Mouse (Mus musculus): Measurements from ENCODE around the gene C8g. TPM values are rescaled to one million over a fixed set of nuclear protein-coding genes. Genes with fewer than 3 reads are reported as not detected.

Gene C8g
- total and polyA plus RNA-seq, 3 experiments = 2.3 to 5.1 TPM; not detected in 1

DNA sequence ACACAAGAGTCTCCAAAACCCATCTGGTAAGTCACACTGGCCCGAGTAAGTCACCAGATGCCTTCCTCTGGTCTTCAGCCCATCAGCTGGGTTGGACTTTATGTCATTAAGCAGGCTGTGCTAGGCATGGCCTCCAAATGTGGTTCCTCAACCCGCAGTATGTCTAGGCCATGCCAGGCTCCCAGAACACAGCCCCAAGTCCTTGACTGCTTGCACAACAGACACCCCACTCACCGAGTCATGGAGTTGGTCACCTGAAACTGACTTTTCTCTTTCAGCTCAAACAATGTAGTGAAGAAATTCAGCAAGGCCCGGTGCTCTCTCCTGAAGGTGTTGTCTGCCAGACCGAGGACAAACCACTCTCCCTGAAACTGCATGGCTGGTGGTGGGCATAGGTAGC, 8.5 kb downstream of the C8g start:
- TF ChIP-seq NELFE (IDR thresholded peaks at IDR 0.05; ENCODE audit: low read depth, low read length) (no peak), USF1 (IDR thresholded peaks at IDR 0.05; ENCODE audit: low read depth, low read length) (no peak), MEF2A (IDR thresholded peaks at IDR 0.05; ENCODE audit: extremely low read depth, insufficient replicate concordance, low read depth, low read length, poor library complexity, severe bottlenecking) (no peak), GABPA (IDR thresholded peaks at IDR 0.05; ENCODE audit: low read depth, low read length) (no peak), TCF12 (IDR thresholded peaks at IDR 0.05; ENCODE audit: low read depth, low read length) (no peak), MYC (IDR thresholded peaks at IDR 0.05; ENCODE audit: low read depth, low read length) (no peak), HCFC1 (IDR thresholded peaks at IDR 0.05; ENCODE audit: low read depth, low read length) (no peak), POLR2AphosphoS2 (IDR thresholded peaks at IDR 0.05; ENCODE audit: low read length) (no peak), MAFK (IDR thresholded peaks at IDR 0.05; ENCODE audit: borderline replicate concordance, low read depth, low read length) (no peak), TBP (IDR thresholded peaks at IDR 0.05; ENCODE audit: low read depth, low read length) (no peak), RCOR1 (IDR thresholded peaks at IDR 0.05; ENCODE audit: low read depth, low read length) (no peak), CTCF (IDR thresholded peaks at IDR 0.05 in 2 of 3, conservative IDR thresholded peaks at IDR 0.05 in 1 of 3; ENCODE audit: control insufficient read depth in 1 of 3, insufficient read depth in 1 of 3, low read depth in 2 of 3, low read length in 3 of 3, poor library complexity in 1 of 3, severe bottlenecking in 1 of 3) (no peak), POLR2A (IDR thresholded peaks at IDR 0.05; ENCODE audit: control insufficient read depth in 1 of 2, insufficient read depth in 1 of 2, low read depth in 1 of 2, low read length in 2 of 2, poor library complexity in 1 of 2) (no peak), MYB (IDR thresholded peaks at IDR 0.05; ENCODE audit: low read depth, low read length) (no peak), JUND (IDR thresholded peaks at IDR 0.05; ENCODE audit: low read depth, low read length) (no peak), MAZ (IDR thresholded peaks at IDR 0.05; ENCODE audit: low read depth, low read length) (no peak), KAT2A (conservative IDR thresholded peaks at IDR 0.05; ENCODE audit: low read depth, low read length) (no peak), USF2 (IDR thresholded peaks at IDR 0.05; ENCODE audit: borderline replicate concordance in 1 of 2, insufficient read depth in 1 of 2, low read depth in 1 of 2, low read length in 2 of 2) (no peak)
- H3K27ac ChIP-seq (ENCODE audit: control insufficient read depth, low read depth, low read length) = no peak overlapping the region
- H3K4me1 ChIP-seq (ENCODE audit: control insufficient read depth in 1 of 2, insufficient read depth in 2 of 2, low read length in 2 of 2) = peaks cover 5 to 9% of the 10 kb centered on the region in 2 experiments; a peak in 3 of 4 replicates
- H3K36me3 ChIP-seq (ENCODE audit: control insufficient read depth in 1 of 2, insufficient read depth in 2 of 2, low read length in 2 of 2) = peaks cover 0 to 8% of the 10 kb centered on the region in 2 experiments; a peak in 2 of 4 replicates
- H3K79me2 ChIP-seq (ENCODE audit: control insufficient read depth, insufficient read depth, low read length, poor library complexity) = no peaks in the 10 kb centered on the region
- no peak overlapping the region for H3K4me3 ChIP-seq (ENCODE audit: control insufficient read depth in 1 of 2, insufficient read depth in 1 of 2, low read depth in 2 of 2, low read length in 2 of 2)
- peaks cover 0 to 3% of the 10 kb centered on the region in 2 experiments; a peak in 3 of 4 replicates for H3K27me3 ChIP-seq (ENCODE audit: control insufficient read depth in 1 of 2, insufficient read depth in 2 of 2, low read length in 2 of 2)
- H3K9ac ChIP-seq (ENCODE audit: control insufficient read depth, low read depth, low read length, poor library complexity, severe bottlenecking) = no peak overlapping the region
- DNase-seq (ENCODE audit: low read depth, low spot score) = no peak
- no peaks in the 10 kb centered on the region for H3K9me3 ChIP-seq (replicated peaks; ENCODE audit: insufficient read depth, low read length)

DNA sequence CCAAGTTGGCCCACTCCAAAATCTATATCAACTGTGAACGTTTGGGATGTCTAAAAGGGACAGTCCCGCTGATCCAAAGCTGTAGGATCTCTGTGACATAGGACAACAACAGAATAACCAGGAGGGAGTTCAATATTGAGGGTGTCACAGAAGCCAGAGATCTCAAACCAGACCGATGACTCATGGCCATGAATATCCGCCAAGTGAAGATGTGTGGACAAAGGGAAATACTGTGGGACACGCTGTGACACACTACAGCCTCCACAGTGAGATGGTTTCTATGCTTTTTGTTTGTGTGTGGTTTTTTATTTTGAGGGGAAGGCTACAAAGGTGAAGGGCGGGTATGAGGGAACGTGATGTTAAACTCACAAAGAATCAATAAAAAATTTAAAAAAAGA, 12.8 kb downstream of the C8g start:
- H3K36me3 ChIP-seq (ENCODE audit: control insufficient read depth in 1 of 2, insufficient read depth in 2 of 2, low read length in 2 of 2) = no peaks in the 10 kb centered on the region
- no peaks in the 10 kb centered on the region for H3K4me1 ChIP-seq (ENCODE audit: control insufficient read depth in 1 of 2, insufficient read depth in 2 of 2, low read length in 2 of 2)
- H3K27ac ChIP-seq (ENCODE audit: control insufficient read depth, low read depth, low read length) = no peak overlapping the region
- H3K9me3 ChIP-seq (replicated peaks; ENCODE audit: insufficient read depth, low read length) = no peaks in the 10 kb centered on the region
- H3K9ac ChIP-seq (ENCODE audit: control insufficient read depth, low read depth, low read length, poor library complexity, severe bottlenecking) = no peak overlapping the region
- DNase-seq (ENCODE audit: low read depth, low spot score) = no peak
- peaks cover 2 to 10% of the 10 kb centered on the region in 2 experiments; a peak in 3 of 4 replicates for H3K27me3 ChIP-seq (ENCODE audit: control insufficient read depth in 1 of 2, insufficient read depth in 2 of 2, low read length in 2 of 2)
- H3K79me2 ChIP-seq (ENCODE audit: control insufficient read depth, insufficient read depth, low read length, poor library complexity) = no peaks in the 10 kb centered on the region
- H3K4me3 ChIP-seq (ENCODE audit: control insufficient read depth in 1 of 2, insufficient read depth in 1 of 2, low read depth in 2 of 2, low read length in 2 of 2) = no peak overlapping the region
- TF ChIP-seq ZC3H11A (IDR thresholded peaks at IDR 0.05; ENCODE audit: low read depth, low read length) (no peak), UBTF (IDR thresholded peaks at IDR 0.05; ENCODE audit: borderline replicate concordance, insufficient read depth, low read depth, low read length) (no peak), EP300 (IDR thresholded peaks at IDR 0.05; ENCODE audit: low read depth in 1 of 2, low read length in 2 of 2) (no peak), KAT2A (conservative IDR thresholded peaks at IDR 0.05; ENCODE audit: low read depth, low read length) (no peak), ETS1 (IDR thresholded peaks at IDR 0.05; ENCODE audit: low read depth, low read length) (no peak), BHLHE40 (IDR thresholded peaks at IDR 0.05; ENCODE audit: borderline replicate concordance, low read depth, low read length) (no peak), TCF12 (IDR thresholded peaks at IDR 0.05; ENCODE audit: low read depth, low read length) (no peak), ELF1 (IDR thresholded peaks at IDR 0.05; ENCODE audit: low read depth, low read length) (no peak), NELFE (IDR thresholded peaks at IDR 0.05; ENCODE audit: low read depth, low read length) (no peak), JUND (IDR thresholded peaks at IDR 0.05; ENCODE audit: low read depth, low read length) (no peak), MAZ (IDR thresholded peaks at IDR 0.05; ENCODE audit: low read depth, low read length) (no peak), POLR2AphosphoS2 (IDR thresholded peaks at IDR 0.05; ENCODE audit: low read length) (no peak), GABPA (IDR thresholded peaks at IDR 0.05; ENCODE audit: low read depth, low read length) (no peak), MAX (IDR thresholded peaks at IDR 0.05; ENCODE audit: low read length) (no peak), MYC (IDR thresholded peaks at IDR 0.05; ENCODE audit: low read depth, low read length) (no peak), POLR2AphosphoS5 (IDR thresholded peaks at IDR 0.05; ENCODE audit: borderline replicate concordance, low read depth, low read length) (no peak), ZNF384 (IDR thresholded peaks at IDR 0.05; ENCODE audit: low read depth, low read length) (no peak)

Measured in MEL (cell line).